Mouse (Mus musculus) olfactory bulb, adult 2 months (tissue): ENCODE results near the gene Pak7. TPM values are rescaled to one million over a fixed set of nuclear protein-coding genes. Genes with fewer than 3 reads are reported as not detected.

ENCODE experiments used
- H3K27ac ChIP-seq: fragments of 200-500 bp; 2 replicates; pipeline ENCODE4 v1.5.1; 2012; ENCODE audit warnings: low read depth, low read length; ENCODE audit not compliant: insufficient read depth
- H3K4me1 ChIP-seq: fragments of 200-500 bp; 2 replicates; pipeline ENCODE4 v1.6.1; 2012; ENCODE audit warnings: low read length; ENCODE audit not compliant: control insufficient read depth, insufficient read depth
- H3K4me3 ChIP-seq: fragments of 200-500 bp; 2 replicates; pipeline ENCODE4 v1.5.1; 2012; ENCODE audit warnings: mild to moderate bottlenecking, low read depth, low read length, moderate library complexity; ENCODE audit not compliant: insufficient read depth
- CTCF ChIP-seq: fragments of 200-500 bp; IDR thresholded peaks from 2 replicates; pipeline ENCODE4 v1.5.1; 2012; ENCODE audit warnings: low read depth, mild to moderate bottlenecking, low read length, moderate library complexity; ENCODE audit not compliant: insufficient read depth
- POLR2A ChIP-seq: fragments of 200-500 bp; IDR thresholded peaks from 2 replicates; pipeline ENCODE4 v1.6.1; 2012; ENCODE audit warnings: mild to moderate bottlenecking, low read depth, low read length, moderate library complexity; ENCODE audit not compliant: insufficient read depth
- WGBS: fragments of 180-500 bp; shearing (Covaris S2); methylation state at CpG from one replicate; pipeline ENCODE4 v1.1.7; 2018; 5-methylcytosine and 5-hydroxymethylcytosine counted together
- polyA plus RNA-seq: library from polyadenylated mRNA; stranded (reverse); fragments of >200 nt; gene quantifications from 2 replicates; pipeline ENCODE4 v1.2.4, GENCODE M21; 2012; ENCODE audit warnings: low replicate concordance; ENCODE audit not compliant: missing spikeins, insufficient read depth, insufficient read length

Pak7 gene
- polyA plus RNA-seq: not detected in 2 replicates

GRCm38 (mm10) chr2:136387181-136388131 lies at the start of gene Pak7:
Gene Pak7, minus strand, starts transcription at chr2:136387967.
- peak within 1 kb of the TSS; percentile 81 for H3K27ac ChIP-seq
- no peaks in the 10 kb centered on the region for H3K4me1 ChIP-seq
- peak within 1 kb of the TSS; percentile 96 for H3K4me3 ChIP-seq
- 1% methylated on average over 39 of the region's 39 CpGs for WGBS
- TF ChIP-seq POLR2A (0 out of 2 replicates have a peak, but pooled peaks have one; percentile 31), CTCF (no peak)

- Histone ChIP-seq H3K4me1 (no peaks in the 10 kb centered on the region), H3K4me3 (no peak overlapping the region), H3K27ac (no peak overlapping the region)
- TF ChIP-seq CTCF (no peak), POLR2A (no peak)
- 83% methylated on average over 6 of the region's 6 CpGs for WGBS
These were observed 37.8 kb upstream of the Pak7 start for GRCm38 (mm10) chr2:136425561-136425960.

- H3K4me1 ChIP-seq: no peaks in the 10 kb centered on the region
- 72% methylated on average over 1 of the region's 1 CpGs for WGBS
- H3K27ac ChIP-seq: no peak overlapping the region
- no peak overlapping the region for H3K4me3 ChIP-seq
- no peak for TF ChIP-seq CTCF
- no peak for TF ChIP-seq POLR2A
These were observed 31.8 kb upstream of the Pak7 start for GRCm38 (mm10) chr2:136419543-136419942.

GRCm38 (mm10) chr2:136416381-136416780 lies 28.6 kb upstream of the Pak7 start:
- Histone ChIP-seq H3K4me1 (no peaks in the 10 kb centered on the region), H3K4me3 (no peak overlapping the region), H3K27ac (no peak overlapping the region)
- TF ChIP-seq POLR2A (no peak), CTCF (no peak)

GRCm38 (mm10) chr2:136402587-136402986 lies 14.8 kb upstream of the Pak7 start:
- 85% methylated on average over 4 of the region's 4 CpGs for WGBS
- H3K4me3 ChIP-seq: no peak overlapping the region
- no peak overlapping the region for H3K27ac ChIP-seq
- H3K4me1 ChIP-seq: no peaks in the 10 kb centered on the region
- TF ChIP-seq CTCF: no peak
- no peak for TF ChIP-seq POLR2A

DNA sequence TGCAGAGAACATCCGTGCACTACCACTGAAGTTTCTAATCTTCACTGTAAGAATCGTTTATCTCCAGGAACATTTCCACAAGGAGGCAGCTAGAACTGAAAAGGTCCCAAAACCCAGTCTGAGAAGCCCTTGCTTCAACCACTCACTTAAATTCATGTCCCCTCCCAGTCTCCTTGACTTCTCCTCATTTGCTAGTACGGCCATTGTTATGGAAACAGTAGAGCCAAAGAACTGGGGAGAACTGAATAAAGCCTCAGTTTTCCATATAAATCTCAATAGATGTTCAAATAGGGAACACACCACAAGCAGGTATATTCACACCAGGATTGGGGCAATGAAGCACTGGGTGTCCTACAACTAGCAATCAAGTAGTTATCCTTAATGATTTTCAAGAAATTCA lies 12.4 kb downstream of the Pak7 start:
- no peak overlapping the region for H3K4me3 ChIP-seq
- TF ChIP-seq POLR2A (no peak), CTCF (no peak)
- no peak overlapping the region for H3K27ac ChIP-seq
- 62% methylated on average over 3 of the region's 3 CpGs for WGBS
- no peaks in the 10 kb centered on the region for H3K4me1 ChIP-seq

DNA sequence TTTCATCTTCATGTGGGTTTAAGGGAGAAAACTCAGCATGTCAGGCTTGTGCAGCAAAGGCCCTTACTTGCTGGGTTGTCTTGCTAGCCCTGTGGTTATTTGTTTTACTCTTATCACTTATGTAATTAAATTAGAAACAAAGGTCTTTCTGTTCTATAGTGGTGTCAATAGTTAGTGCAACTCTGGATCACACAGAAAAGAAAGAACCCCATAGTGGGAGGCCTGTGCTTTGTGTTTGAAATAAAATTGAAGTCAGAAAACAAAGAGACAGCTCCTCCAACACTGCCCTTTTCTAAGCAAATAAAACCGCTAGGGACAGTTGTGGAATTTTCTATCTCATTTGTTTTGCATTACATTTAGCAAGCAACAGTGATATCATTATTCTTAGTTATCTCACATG lies 15.4 kb downstream of the Pak7 start:
- 67% methylated on average over 1 of the region's 1 CpGs for WGBS
- no peak overlapping the region for H3K4me3 ChIP-seq
- TF ChIP-seq CTCF (no peak), POLR2A (no peak)
- H3K27ac ChIP-seq: no peak overlapping the region
- H3K4me1 ChIP-seq: no peaks in the 10 kb centered on the region

DNA sequence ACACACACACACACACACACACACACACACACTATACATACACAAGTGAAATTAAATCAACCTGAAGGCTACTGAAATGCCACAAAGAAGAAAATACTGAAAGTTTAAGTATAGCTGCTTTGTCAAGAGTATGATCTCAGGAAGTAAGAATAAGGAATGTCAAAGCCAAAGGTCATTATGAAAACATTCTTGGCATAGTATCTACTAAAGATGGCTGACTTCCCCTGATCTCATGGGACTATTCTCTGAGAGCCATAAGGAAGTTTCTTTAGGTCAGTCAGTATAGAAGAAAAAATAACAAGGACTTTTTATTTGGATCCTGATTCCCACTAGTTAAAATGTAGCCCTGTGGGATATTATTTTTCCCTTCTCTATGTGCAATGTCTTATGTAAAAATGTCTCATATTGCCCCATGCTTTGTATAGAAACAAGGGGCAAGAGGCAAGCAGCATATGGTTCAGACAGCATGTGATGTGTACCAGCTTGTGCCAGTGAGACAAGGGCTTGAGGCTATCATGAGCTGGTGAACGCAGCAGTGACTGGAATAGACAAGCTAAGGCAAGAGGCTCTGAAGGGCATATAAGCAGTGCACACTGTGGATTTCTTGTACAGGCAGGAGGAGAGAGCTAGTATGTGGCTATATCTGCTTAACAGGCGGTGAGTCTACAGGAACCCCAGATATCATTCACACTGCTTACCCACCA lies 36.2 kb downstream of the Pak7 start:
- no peak overlapping the region for H3K27ac ChIP-seq
- no peak for TF ChIP-seq CTCF
- TF ChIP-seq POLR2A: no peak
- WGBS: 80% methylated on average over 2 of the region's 2 CpGs
- no peak overlapping the region for H3K4me3 ChIP-seq
- H3K4me1 ChIP-seq: peaks cover 2% of the 10 kb centered on the region; the same call in 1 of the 2 replicates

DNA sequence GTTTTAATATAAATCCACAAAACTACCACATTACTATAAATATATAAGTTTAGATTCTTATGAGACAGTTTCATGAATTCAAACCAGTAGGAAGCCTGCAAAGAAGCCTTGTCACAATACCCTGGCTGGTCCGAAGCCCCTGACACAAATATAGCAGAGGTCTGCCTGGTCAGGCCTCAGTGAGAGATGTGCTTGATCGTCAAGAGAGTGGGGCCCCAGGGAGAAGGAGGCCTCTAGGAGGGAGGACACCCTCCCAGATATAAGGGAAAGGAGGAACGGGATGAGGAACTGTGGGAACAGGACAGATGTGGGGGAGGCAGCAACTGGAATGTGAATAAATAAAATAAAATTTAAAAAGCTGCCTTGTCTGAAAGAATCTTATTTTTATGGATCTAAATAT lies 37.3 kb downstream of the Pak7 start:
- Histone ChIP-seq H3K4me1 (peaks cover 2% of the 10 kb centered on the region; the same call in 1 of the 2 replicates), H3K27ac (no peak overlapping the region), H3K4me3 (no peak overlapping the region)
- 67% methylated on average over 3 of the region's 3 CpGs for WGBS
- TF ChIP-seq CTCF (no peak), POLR2A (no peak)
